Mouse (Mus musculus) brain, embryonic 14.5 days (tissue): ENCODE results near the gene Vangl1.

ENCODE experiments used
- CTCF ChIP-seq: fragments of 200-500 bp; IDR thresholded peaks from 2 replicates; pipeline ENCODE4 v1.5.1; 2012; ENCODE audit warnings: inconsistent platforms, mild to moderate bottlenecking, moderate library complexity, borderline replicate concordance; ENCODE audit not compliant: insufficient read depth, insufficient read length; ENCODE audit errors: extremely low read depth
- POLR2A ChIP-seq: fragments of 200-500 bp; IDR thresholded peaks from 2 replicates; pipeline ENCODE4 v1.6.1; 2012; ENCODE audit warnings: mild to moderate bottlenecking, inconsistent platforms, borderline replicate concordance; ENCODE audit not compliant: poor library complexity, insufficient read depth, insufficient read length, severe bottlenecking; ENCODE audit errors: extremely low read depth

DNA sequence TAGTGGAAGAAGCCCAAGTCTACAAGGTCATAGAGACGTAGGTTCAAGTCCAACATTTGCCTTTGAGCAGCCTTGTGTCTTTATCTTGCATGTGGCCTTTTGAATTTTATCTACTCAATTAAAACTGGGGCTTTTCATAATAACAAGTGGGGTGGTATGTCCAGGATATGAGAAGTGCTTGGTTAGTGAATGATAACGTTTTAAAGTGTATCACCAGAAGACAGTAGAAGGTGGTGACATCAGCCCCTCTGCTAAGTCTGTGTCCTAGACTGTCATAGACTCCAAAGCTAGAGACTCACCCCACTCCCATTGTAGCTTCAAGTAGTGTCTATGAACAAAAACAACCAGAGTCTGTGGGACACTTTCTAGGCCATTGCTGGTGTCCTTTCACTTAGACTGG, 76.3 kb downstream of the Vangl1 start:
- no peak for TF ChIP-seq POLR2A
- TF ChIP-seq CTCF: no peak
